Mouse (Mus musculus): ENCODE data around the gene Nbeal2. TPM values are rescaled to one million over a fixed set of nuclear protein-coding genes. Genes with fewer than 3 reads are reported as not detected.
"Not testable (repeated sequence)": the region's sequence is repeated elsewhere in the genome, so short reads cannot be mapped to it uniquely, and the experiment has no call there.

Gene Nbeal2
- total RNA-seq (2015) (42.1 and 52.5 TPM in 2 replicates), total RNA-seq (2017) (29.1 and 35.9 TPM in 2 replicates)

- peak; percentile 74 for ATAC-seq (ENCODE audit: poor library complexity, severe bottlenecking)
Measured at GRCm38 (mm10) chr9:110653655-110654461, at the start of gene Nbeal2. Gene Nbeal2 (minus strand): TSS chr9:110654161.

DNA sequence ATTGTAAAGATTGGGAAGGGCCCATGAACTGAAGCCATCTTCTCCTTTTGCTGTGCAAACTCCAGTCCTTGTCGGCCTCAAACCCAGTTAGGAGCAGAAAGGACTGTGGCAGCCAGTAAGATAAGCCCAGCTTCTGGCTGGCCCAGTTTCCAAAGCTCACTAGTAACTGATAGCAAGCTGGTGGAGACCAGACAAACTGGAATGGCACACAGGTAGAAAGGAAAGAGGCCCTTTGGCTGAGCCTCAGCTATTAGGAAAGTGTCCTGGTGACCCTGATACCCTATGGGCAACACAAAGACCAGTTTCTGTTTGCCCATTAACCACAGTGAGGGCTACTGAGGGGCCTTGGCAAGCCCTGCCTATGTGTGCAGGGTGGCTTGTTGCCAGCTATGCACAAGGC lies 48.9 kb upstream of the Nbeal2 start:
- no peak for ATAC-seq (ENCODE audit: poor library complexity, severe bottlenecking)

- no peak for ATAC-seq (ENCODE audit: poor library complexity, severe bottlenecking)
Measured at GRCm38 (mm10) chr9:110701114-110702032, 47.4 kb upstream of the Nbeal2 start.

- ATAC-seq (ENCODE audit: poor library complexity, severe bottlenecking) = no peak
Measured at GRCm38 (mm10) chr9:110699574-110699973, 45.6 kb upstream of the Nbeal2 start.

DNA sequence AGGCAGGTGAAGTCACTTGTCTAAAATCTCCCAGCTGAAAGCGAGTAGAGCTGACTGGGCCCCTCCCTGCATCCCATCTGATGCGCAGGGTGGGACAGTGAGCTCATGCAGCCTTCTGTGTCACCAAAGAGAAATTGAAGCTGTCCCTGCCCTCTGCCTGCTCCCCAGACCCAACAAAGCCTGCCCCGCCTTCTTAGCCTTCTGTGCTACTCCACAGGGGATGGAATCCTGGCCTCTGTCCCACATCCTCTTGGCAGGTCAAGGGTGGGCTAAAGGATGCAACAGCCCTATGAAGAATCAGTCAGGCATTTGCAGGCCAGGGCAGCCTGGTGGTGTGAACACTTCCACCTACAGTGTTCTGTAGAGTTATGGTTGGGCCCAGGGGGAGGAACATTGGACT lies 43.5 kb upstream of the Nbeal2 start:
- no peak for ATAC-seq (ENCODE audit: poor library complexity, severe bottlenecking)

DNA sequence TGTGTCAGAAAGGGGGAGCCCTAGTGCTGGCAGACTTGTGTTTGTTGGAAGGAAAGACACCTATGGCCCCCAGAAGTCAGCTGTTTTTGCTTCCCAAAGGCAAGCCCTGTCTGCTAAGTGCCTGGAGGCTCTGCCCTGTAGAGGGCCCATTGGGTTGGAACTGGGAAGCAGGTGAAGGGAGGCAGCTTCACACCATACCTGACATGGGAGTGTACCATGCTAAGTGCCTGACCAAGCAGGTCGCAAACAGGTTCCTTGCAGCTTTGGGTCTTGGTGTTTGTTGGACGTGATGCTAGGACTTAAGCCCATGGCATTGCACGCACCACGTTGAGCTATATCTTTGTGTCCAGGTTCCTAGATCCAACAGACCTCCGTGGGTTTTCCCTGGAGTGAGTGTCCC lies 42.5 kb upstream of the Nbeal2 start:
- ATAC-seq (ENCODE audit: poor library complexity, severe bottlenecking) = no peak

GRCm38 (mm10) chr9:110695165-110695755 lies 41.3 kb upstream of the Nbeal2 start:
- no peak for ATAC-seq (ENCODE audit: poor library complexity, severe bottlenecking)

GRCm38 (mm10) chr9:110689261-110689779 lies 35.4 kb upstream of the Nbeal2 start:
- no peak for ATAC-seq (ENCODE audit: poor library complexity, severe bottlenecking)

DNA sequence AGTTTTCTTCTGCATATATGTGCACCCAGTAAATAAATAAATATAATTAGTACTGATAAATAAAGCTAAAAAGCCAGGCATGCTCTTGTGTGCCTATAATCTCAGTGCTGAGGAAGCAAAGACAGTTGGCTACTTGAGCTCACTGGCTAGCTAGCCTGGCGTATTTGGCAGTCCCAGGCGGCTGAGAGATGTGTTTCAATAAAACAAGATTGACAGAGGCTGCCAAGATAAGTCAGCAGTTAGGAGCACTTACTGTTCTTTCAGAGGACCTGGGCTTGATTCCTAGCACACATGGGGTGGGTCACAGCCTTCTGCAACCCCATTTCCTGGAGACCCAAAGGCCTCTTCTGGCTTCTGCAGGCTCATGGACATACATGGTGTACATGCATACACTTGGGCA lies 33.9 kb upstream of the Nbeal2 start:
- no peak for ATAC-seq (ENCODE audit: poor library complexity, severe bottlenecking)

GRCm38 (mm10) chr9:110687061-110687460 lies 33.1 kb upstream of the Nbeal2 start:
- no peak for ATAC-seq (ENCODE audit: poor library complexity, severe bottlenecking)

DNA sequence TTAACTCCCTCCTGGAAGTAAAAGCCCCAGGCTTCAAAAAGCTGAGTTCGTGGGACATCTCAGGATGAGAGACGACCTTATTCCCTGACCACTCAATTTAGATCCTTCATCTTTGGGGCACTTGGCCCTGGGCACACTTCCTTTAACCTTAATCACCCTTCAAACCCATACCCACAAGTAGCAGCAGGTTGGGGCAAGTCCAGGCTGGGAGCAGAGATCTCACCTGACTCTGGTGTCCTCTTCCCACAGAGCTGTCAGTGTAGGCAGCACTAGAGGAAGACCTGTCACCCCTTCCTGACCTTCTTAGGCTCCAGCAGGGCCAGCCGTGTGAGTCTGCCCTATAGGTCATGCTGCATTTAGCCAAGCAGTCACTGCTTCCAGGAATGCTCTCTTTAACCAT lies 32.5 kb upstream of the Nbeal2 start:
- ATAC-seq (ENCODE audit: poor library complexity, severe bottlenecking) = no peak

DNA sequence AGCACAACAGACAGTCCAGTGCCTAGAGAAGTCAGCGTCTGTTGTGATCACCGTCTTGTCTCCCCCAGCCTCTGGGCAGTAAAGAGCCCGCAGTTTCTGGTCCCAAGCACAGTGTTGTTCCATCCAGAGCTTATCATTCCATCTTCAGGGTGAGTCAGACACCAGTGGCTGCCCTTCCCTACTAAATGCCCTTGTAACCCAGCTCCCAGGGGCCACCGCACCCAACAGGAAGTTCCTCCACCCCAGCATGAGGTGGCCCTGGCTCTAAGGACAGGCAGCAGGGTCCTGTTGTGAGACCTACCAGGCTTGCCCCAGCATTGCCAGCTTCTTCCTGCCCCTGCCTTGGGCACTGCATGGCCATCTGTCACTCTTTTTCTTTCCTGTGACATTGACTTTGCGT lies 31.6 kb upstream of the Nbeal2 start:
- ATAC-seq (ENCODE audit: poor library complexity, severe bottlenecking) = peak; percentile 80

DNA sequence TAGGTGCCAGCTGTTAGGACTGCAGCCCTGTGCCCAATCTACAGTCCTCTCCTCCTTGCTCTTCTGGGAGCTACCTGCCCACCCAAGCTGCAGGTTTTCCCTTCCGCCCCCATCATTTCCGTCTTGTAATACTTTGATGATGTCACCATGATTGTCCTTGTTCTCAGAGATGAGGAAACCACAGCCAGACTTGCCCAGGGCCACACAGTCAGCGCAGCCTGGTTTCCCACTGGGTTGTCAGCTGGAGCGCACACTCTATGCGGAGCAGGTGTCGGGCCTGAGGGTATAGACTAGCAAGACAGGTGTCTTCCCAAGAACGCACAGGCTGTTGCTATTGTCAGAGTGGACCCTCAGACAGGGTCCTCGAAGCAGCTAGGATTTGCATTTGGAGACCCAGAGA lies 31.2 kb upstream of the Nbeal2 start:
- ATAC-seq (ENCODE audit: poor library complexity, severe bottlenecking) = peak; percentile 31

- ATAC-seq (ENCODE audit: poor library complexity, severe bottlenecking) = no peak
Measured at GRCm38 (mm10) chr9:110684100-110684831, 30.3 kb upstream of the Nbeal2 start.

DNA sequence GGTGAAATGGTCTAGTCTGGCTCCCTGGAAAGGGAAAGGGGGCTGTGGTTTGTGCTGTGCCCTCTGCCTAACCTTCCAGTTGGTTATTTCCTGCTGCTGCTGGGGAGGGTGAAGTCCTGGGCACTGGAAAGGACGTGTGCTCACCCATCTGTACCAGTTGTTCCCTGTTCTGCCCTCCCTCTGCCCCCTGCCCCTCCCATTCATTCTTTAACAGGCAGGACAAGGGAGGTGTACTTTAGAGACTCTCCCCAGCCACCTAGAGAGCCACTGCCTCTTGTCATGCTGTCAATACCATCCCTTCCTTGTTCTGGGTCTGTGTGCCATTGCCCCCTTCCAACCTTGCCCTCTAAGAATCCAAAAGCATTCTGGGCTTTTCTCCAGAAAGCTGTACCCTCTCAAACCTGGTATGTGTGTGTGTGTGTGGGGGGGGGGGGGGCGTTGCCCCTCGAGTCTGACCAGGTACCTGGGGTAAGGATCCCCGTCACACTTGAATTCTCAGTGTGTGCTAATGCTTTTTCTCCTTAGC lies 29.7 kb upstream of the Nbeal2 start:
- ATAC-seq (ENCODE audit: poor library complexity, severe bottlenecking) = no peak

- not testable (repeated sequence) for ATAC-seq (ENCODE audit: poor library complexity, severe bottlenecking)
Measured at GRCm38 (mm10) chr9:110682697-110683096, 28.7 kb upstream of the Nbeal2 start.

- peak; percentile 22; the same call in 1 of the 2 replicates for ATAC-seq (ENCODE audit: poor library complexity, severe bottlenecking)
Measured at GRCm38 (mm10) chr9:110682255-110682654, 28.3 kb upstream of the Nbeal2 start.

GRCm38 (mm10) chr9:110681817-110682216 lies 27.9 kb upstream of the Nbeal2 start:
- no peak for ATAC-seq (ENCODE audit: poor library complexity, severe bottlenecking)

DNA sequence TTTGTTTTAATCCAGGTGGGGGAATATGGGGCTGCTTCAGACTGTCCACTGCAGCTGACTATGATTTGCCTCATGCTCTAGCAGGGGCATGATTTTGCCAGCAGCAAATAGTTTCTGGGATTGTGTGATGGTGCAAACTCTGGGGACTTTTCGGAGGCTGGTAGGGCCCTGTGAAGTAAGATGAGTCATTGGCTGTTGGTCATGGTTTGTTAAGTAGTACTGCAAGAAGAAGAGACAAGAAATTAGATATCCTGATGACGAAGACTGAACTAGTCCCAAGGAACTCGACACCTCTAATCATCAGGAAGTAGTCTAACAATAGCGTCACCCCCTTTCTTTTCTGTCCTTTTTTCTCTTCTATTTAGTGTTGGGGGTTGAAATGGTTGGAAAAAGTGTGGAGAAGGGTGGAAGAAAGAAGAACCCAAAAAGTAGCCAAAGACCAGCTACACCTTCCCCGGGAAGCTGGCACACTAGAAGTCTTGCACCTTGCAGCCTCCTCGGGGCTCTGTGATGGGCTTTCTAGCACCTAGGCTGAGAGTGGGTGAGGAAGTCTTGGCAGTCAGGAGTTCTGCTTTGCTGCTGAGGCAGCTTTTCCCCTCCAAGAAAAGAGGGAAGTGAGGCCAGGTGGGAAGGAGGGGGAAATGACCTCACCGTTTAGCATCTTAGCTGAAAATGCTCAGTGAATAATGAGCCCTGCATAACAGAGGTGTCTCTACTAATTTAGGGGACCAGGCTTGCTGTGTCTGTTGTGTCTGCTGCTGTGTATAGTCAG lies 27.0 kb upstream of the Nbeal2 start:
- peak; percentile 25 for ATAC-seq (ENCODE audit: poor library complexity, severe bottlenecking)
